In the genomic region with DNA sequence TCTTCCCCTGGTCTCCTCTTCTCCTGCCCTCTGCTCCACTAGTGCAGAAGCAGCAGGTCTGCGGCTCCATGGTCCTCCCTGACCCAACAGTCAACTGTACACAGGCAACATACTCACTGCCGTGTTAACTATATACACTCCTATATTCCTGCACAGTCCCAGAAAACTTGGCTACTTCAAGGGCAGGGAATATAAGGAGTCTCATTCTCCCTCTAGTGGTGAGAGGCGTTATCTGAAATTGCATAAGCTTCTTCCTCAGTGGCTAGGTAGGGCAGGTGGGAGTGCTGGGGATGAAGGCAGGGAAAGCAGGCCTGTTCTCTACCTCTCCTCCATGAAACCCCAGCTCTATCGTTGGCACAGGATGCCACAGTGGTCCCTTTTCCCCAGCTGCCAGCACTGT, we compare ENCODE assay signal across 8 mouse cellular contexts. TPM values are rescaled to one million over a fixed set of nuclear protein-coding genes. Genes with fewer than 3 reads are reported as not detected.
DNase-seq lines count a peak whose midpoint lies in the region.

No protein-coding gene starts in this region.

- peak; percentile 2 to 8 for DNase-seq in kidney, adult 8-10 months
- no peak for DNase-seq in kidney, adult 11 months
- peak; percentile 5 to 15 for DNase-seq in adrenal gland, postnatal 36 days
- DNase-seq in frontal cortex, adult 2 months (ENCODE audit: extremely low spot score in 1 of 2, low spot score in 1 of 2) = peak; percentile 38 to 85
- peak; percentile 17 to 31 for DNase-seq in layer of hippocampus, adult 8-10 months (ENCODE audit: low spot score in 2 of 2)
- DNase-seq in right cerebral cortex, adult 2 months (ENCODE audit: low spot score in 2 of 2) = peak; percentile 51 to 58
- no peak for DNase-seq in thymus, postnatal 4 days
- DNase-seq in spleen, adult 18-20 months = no peak

RNA-seq across cellular contexts. Expression of gene Gabrg3, which starts 2.9 kb away (rescaled TPM):
- 1 to 10 TPM; 2.1 to 3.6 TPM for total RNA-seq in adrenal gland, postnatal 36 days (2021)
- polyA plus RNA-seq in frontal cortex, adult 2 months (2012; rRNA removed) = 10.9 and 11.6 TPM in 2 replicates
- total RNA-seq in layer of hippocampus, adult 8-10 months (2022) = 10 to 100 TPM; 12.9 to 15.4 (median 14.5) TPM

RNA-seq across cellular contexts. Expression of gene Gabrb3, which starts 35.4 kb away (rescaled TPM):
- 1 to 10 TPM; 7.8 to 9.5 TPM for total RNA-seq in adrenal gland, postnatal 36 days (2021)
- 106 TPM in 2 replicates for polyA plus RNA-seq in frontal cortex, adult 2 months (2012; rRNA removed)
- 100 to 1,000 TPM; 211 to 252 (median 245) TPM for total RNA-seq in layer of hippocampus, adult 8-10 months (2022)

Comparison
In these comparisons a context has a peak if more than half of its experiments do, and no peak if none do; other contexts are left out.
1. DNase-seq: peak in kidney, adult 8-10 months (2 of 2), adrenal gland, postnatal 36 days (2 of 2), frontal cortex, adult 2 months (2 of 2), layer of hippocampus, adult 8-10 months (2 of 2) and right cerebral cortex, adult 2 months (2 of 2); none in kidney, adult 11 months (single experiment), thymus, postnatal 4 days (single experiment) and spleen, adult 18-20 months (0 of 2).
2. RNA of gene Gabrb3, which starts 35.4 kb away (total RNA-seq): 211 to 252 TPM in layer of hippocampus, adult 8-10 months; 7.8 to 9.5 TPM in adrenal gland, postnatal 36 days; every median in the first group is over 10 times any median in the second.